Mouse (Mus musculus): ENCODE results near the gene Kcnd3. TPM values are rescaled to one million over a fixed set of nuclear protein-coding genes. Genes with fewer than 3 reads are reported as not detected.

Kcnd3 gene
- total RNA-seq, 4 experiments from 2014 or later: 10.1 to 14.5 (median 12.3) TPM

DNA sequence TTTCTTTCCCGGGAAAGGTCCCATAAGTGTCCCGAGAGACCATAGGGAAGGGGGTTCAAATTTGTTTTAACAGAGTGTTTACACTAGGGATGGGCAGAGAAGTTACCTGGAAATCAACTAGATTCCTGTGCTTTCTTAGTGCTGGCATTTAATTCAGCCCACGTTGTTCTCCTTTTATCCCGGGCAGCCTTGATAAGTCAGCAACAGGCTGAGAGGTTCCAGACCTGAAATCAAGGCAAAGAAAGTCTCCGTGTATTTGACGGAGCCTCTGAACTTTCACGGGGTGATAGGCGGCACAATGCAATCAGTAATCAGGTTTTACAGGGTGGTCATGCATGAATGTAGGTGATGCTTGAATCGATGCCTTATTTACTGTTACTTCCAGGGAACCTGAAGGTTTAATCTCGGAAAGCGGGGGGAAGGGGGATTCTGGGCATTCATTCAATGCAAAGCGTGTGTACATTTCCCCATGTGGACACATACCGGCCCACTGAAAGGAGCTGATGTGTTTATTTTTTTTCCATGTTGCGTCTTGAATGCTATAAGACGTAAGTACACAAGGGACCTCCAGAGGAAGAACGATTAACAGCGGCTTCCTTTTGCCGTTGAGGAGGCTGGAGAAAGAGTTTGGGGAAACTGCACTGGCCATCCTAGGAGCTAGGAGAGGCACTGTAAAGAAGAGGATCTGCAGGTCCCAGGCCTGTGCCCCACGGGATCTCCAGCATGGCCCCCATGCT is 1.3 kb downstream of the Kcnd3 start:
- no peak for DNase-seq (ENCODE audit: low spot score)

DNA sequence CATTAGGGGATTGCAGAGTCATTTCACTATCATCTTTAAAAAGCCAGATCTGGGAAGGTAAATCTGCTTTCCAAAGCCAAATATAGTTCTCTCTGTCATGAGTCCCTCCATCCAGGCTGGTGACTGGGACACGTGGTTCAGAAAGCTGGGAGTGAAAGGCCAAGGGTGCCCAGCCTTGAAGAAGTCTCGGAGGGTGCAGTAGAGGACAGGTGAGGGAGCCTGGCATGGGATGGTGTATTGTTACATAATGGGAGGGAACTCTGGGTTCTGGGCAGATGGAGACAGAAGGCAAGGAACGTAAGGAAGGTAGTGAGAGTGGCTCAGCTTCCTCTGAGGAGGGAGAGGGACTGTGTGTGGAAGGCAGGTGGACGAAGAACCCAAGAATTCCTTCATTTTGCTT is 5.5 kb downstream of the Kcnd3 start:
- no peak for DNase-seq (ENCODE audit: low spot score)

DNA sequence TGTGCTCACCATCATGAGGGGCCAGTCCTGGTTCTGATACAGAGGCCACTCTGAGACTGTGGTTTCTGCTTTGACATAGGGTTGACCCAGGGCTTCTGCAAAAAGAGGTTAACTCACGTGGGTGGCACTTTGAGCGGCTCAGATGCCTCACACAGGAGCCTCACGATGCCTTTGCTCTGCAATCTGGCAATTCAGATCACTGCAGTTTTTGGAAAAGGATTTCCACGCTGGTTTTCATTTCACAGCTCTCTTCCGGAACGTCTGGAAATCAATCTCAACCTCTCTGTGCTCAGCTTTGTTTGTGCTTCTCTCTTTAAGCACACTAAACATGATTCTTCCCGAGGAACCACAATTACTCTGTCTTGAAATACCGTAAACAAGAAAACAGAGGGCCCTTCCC is 14.4 kb downstream of the Kcnd3 start:
- no peak for DNase-seq (ENCODE audit: low spot score)

DNA sequence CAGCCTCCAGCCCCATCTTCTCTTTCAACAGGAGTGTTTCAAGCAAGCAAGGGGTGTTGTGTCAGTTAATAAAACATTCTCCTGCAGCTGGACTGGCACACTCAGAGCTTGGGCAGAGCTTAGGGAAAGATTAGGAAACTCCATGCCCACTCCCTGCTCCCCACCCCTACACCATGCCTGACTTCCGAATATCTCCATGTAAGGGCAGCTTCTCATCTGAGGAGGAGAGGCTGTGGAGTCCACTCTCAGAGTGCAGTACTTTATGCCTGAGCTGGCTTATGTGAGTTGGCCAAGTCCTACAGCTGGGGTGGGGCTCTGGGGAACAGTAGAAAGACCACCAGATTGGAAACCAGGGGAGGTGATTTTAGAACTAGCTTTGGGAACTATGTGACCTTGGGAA is 20.4 kb downstream of the Kcnd3 start:
- no peak for DNase-seq (ENCODE audit: low spot score)

DNA sequence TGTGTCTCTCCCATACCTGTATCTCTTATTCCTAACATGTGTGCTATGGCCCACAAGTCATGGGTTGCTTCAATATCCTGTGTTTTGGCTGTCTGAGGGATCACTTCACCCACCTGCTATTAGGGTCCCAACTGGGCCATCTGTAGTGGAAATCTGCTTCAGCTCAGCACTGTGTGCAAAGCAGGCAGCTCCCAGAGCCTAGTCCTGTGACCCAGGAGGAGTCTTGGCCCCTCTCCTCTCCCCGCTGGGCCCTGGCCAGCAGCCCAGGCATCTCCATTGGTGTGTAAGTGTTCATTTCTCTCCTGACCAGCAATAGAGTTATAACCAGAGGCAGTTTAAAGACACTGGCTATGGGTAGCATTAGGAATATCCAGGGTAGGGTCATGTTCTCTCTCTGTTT is 24.3 kb downstream of the Kcnd3 start:
- no peak for DNase-seq (ENCODE audit: low spot score)

DNA sequence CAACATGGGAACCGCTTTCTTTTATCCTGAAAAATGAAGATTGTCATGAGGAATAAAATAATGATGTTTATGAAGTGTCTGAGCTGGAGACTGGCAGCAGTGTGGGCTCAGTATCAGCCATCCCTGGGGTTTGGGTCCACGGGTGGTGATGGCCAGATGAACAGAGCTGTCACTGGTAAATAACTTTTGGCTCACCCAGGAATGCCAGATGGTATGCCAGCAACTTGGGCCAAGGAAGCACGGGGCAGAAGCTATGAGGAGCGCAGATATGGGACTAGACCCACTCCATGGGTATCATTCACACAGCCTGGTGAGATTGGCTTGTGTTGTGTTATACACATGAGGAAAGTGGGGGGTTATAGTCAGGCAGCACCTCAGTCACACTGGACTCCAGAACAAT is 26.7 kb downstream of the Kcnd3 start:
- no peak for DNase-seq (ENCODE audit: low spot score)

DNA sequence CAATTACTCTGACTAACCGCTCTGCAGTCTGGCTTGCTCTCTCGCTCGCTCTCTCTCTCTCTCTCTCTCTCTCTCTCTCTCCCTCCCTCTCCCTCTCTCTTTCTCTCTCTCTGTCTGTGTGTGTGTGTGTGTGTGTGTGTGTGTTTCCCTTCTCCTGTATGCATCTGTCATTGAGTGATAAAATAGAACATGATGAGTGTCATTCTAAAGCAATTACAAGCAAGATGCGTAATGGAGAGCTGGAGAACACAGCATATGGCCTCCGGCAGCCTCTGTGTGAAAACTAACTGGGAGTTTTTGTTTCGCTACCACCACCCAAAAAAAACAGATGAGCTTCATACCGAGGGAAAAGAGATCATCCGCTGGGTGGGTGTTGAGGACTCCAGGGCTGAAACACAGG is 29.3 kb downstream of the Kcnd3 start:
- no peak for DNase-seq (ENCODE audit: low spot score)

DNA sequence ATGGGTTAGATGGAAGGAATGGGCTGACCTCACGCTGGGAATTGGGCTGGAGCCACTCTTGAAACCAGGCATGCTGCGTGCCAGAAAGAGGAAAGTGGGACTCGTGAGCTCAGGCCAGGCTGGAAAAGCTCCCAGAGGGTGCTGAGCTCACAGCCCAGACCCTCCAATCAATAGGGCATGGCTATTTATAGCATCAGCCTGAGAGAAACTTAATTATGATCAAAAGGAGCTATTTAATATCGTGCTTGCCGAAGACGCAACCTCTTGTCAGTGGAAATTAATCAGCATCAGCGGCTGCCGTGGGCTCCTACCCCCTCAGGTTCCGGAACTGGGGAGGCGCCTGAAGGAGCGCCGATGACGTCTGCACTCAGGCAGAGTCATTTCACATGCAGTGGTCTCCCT is 31.5 kb downstream of the Kcnd3 start:
- DNase-seq (ENCODE audit: low spot score): no peak

DNA sequence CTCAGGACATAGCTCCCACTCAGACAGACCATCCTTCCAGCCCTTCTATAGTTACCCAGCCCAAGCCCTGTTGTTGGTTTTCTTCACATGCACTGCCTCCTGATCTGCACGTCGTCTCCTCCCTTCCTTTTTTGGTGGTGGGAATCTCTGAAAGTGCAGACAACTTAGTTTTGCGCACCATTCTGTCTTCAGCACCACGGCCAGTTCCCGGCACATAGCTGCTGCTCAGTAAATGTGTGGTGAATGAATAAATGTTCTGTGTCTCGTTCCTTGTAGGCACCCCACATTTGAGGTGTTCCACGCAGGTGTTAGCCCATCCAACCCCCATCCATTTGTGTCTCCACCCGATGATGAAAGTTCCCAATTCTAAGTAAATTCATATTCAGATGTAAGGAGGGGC is 35.0 kb downstream of the Kcnd3 start:
- DNase-seq (ENCODE audit: low spot score): no peak

DNA sequence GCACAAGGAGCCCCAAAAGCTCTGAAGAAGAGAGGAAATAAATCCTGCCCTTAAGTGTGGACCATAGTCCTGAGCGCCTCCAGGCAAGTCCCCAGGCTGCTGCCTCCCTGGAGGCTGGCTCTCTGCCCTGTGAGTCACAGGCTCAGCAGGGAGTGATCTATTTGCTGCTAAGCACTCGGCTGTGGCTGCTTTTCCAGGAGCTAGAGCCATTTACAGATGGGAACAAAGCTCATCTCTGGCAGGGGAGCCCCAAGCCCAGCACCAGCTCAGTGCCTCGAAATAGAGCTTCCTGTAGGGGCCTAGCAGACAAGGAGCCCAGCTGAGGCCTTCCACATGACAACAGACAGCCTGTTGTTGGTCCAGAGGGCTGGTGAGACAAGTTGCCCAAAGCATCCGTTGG is 37.5 kb downstream of the Kcnd3 start:
- DNase-seq (ENCODE audit: low spot score): peak; percentile 57

DNA sequence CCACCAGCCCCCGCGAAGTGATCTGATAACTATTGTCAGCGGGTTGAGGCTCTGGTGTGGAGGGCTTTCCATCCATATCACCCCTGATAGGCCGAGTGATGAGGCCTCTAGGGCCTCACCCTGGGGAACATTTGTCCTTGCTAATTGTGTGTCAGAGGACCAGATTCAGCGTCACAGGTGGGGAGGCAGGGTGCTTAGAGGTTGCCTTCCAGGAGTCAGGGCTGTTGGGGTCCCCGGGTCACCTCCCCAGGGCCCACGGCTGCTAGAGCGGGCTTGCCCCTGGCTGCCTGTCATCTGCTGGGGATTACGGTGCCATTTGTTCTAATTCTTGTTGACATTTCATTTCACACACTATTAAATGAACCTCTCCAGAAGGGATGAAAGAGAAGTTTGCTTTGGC is 42.8 kb downstream of the Kcnd3 start:
- DNase-seq (ENCODE audit: low spot score): no peak

DNA sequence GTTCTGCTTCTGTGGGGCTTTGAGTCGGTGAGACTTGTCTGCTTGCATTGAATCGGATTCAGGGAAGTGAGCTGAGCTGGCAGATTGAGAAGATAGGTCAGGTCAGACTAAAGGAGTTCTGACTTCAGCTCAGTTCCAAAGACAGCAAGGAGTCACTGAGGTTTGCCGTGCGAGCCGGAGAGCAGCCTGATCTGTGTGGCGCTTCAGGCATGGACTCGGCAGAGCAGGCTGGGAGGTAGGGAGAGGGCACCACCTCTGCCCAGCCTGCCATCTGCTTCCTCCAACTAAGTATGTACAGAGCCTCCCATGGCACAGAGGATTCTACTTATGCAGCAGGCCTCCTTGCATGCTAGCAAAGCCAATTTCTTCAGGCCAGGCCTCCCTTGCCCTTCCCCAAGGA is 44.1 kb downstream of the Kcnd3 start:
- no peak for DNase-seq (ENCODE audit: low spot score)

DNA sequence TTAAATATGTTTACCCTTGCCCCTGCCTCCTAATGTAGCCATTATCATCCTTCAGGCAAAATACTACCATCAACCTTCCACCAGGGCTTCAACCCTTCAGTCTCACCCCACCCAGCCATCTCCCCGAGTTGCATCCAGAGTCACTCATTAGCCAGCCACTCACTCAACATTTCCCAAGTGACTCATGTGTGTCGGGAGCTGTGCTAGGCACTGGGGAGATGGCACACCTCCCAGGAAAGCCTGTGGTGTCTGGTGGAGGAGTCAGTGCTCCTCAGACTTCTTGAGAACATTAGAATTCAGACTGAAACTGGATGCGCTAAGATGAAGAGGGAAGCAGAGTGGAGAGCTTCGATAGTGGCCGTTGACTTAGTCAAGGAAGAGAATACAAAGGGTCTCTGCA is 44.8 kb downstream of the Kcnd3 start:
- no peak for DNase-seq (ENCODE audit: low spot score)

DNA sequence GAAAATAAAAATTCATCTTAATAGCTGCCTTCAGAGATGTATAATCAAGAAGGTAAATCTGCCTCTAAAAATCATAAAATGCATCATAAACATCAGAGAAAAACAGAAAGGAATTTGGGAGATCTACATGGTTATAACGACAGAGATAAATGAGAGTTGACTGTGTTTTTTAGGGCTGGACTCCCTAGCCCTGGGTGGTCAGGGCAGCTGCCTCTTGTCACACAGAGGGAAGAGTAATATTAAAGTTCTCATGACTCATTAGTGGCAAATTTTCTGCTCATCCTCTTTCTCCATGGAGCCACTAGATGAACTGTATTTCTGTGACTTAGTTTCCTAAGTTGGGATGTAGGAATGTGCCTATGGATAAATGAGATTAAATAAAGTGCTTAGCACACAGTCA is 48.9 kb downstream of the Kcnd3 start:
- no peak for DNase-seq (ENCODE audit: low spot score)

DNA sequence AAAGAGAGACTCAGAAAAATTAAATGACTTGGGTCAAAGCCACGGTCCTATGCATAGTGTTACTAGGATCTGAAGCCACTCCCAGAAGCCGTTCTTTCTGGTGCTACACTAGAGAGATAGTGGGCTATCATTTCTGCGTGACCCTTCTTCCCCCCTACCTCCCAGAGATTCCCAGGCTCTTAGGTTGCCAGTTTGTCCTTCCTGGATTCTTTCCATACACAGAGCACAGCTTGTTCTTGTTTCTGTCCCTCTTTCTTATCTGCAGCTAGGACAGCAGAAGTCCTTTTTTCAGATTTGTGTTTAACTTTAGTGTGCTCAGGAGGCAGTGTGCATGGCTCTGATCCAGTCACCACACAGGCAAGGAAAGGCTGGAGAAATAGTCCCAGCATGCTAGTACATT is 52.1 kb downstream of the Kcnd3 start:
- DNase-seq (ENCODE audit: low spot score): peak; percentile 30

DNA sequence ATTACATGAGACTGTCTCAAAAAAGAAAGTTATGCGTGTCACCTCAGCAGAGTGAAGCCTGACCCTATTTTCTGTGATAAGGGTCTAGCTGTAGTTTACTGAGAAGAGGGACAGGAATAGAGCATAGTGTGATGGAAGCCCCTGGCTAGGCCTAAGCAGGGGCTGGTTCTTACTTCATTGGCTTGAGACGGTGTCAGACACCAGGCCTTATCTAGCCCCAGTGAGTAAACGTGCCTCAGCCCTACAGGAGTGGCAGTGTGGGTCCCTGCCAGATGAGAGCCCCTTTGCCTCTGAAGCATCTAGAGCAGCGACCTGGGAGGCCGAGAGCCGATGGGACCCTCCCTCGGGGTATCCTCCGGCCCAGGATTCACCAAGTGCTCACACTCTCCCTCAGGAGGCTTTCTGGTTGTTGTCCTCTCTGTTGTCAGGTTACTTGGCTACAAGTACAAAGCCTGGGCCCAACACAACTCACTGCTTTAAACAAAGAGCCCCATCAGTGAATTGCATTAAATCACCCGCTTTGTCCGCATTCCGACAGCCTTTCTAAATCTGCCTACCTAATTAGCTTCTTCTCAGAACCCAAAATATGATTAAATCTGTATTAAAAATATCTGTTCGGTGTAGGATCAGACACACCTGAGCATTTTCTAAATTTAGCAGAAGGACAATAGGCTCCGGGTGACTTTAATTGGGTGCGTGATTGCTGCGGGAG is 53.2 kb downstream of the Kcnd3 start:
- DNase-seq (ENCODE audit: low spot score): no peak

DNA sequence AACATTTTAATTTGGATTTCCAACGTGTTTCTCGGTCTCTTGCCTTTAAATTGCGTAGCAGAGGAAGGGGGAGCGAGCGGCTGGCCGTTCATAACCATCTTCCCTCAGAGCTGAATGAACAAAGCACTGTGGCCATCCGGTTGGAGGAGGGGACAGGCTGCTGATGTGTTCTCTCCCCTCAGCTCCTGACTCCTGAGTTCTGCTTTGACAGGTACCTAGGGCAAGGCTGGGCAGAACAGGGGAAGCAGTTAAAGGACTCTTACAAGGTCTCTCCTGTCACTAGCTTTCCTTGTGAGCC is 53.7 kb downstream of the Kcnd3 start:
- no peak for DNase-seq (ENCODE audit: low spot score)

DNA sequence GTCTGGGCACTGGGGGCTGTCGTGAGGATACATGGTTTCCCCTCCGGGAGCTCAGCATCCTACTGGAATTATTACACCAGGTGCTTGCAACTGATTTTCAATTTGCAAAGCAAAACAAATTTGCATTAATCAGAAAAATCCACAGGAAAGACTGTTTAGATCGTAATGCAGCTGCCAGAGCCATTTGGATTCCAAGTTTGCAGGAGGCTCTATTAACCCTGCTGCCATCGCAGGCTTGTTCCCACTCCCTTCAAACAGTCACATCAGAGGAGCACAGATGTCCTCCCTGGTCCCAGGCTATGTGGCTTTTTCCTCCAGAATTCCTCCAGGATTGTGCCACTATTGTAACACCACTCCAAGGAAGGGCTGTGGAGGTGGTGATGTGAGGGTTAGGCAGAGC is 54.5 kb downstream of the Kcnd3 start:
- no peak for DNase-seq (ENCODE audit: low spot score)

DNA sequence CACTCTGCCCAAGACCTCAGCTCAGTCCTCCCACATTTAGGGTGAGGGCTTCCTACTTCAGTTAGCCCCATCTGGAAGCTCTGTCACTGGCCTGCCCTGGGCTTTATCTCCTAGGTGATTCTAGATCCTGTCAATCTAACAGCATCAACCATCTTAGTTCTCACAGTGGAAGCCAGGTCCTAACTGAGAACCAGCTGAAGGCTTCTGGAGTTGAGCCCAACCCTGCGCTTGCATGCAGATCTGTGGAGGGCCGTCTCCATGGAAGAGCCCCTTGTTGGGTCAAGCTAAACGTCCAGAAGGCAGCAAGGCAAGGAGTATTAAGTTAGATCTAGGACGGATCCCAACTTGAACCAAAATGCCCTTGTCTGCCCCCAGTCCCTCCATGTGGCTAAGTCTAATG is 57.2 kb downstream of the Kcnd3 start:
- no peak for DNase-seq (ENCODE audit: low spot score)

DNA sequence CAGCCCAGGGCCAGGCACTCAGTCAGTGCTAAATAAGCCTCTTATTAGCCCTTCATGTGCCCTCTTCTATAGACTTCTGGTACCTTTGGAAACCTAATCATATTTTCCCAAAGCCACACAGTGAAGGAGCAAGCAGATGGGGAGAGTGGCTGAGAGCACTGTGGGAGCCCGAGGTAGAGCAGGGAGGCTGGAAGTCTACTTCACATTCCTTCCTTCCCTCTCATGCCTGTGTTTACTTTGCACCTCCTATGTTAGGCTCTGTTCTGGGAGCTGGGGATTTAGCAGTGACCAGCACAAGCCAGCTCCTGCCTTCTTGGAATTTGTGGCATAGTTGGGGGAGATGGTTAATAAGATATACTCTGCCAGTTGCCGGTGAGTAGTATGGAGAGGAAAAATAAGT is 59.7 kb downstream of the Kcnd3 start:
- no peak for DNase-seq (ENCODE audit: low spot score)

DNA sequence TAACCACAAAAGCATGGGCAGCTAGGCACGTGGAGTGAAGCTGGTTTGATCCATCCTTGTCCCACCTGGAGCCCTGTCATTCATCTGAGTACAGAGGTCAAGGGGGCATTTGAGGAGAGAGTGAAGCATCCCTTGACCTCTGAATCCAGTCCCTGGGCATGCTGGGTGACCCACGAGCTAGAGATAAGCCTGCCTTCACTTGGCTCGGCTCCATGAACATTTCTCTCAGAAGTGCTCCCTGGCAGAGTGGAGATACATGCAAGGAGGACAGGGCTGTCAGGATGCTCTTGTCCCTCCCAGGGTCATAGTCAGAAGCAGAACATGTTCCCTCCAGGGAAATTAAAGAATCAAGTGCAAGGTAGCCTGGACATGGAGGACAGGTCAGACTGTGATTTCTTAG is 62.1 kb downstream of the Kcnd3 start:
- DNase-seq (ENCODE audit: low spot score): peak; percentile 19

DNA sequence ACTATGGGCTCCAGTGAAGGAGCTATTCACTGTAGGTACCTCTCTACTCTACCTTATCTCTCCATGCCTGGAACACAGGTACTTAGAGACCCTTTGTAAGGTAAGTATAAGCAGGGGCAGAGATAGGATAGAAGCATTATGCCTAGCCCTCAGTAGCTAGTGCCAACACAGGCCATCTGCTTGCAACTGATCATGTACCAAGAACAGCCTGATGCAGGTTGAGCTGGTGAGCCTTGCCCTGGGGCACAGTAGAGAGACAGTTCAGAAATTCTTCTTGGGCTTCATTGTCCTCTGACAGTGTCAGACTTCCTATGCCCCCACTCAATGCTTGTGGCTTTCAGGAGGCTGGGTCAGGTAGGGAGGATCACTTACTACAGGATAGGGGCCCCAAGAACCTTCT is 62.9 kb downstream of the Kcnd3 start:
- no peak for DNase-seq (ENCODE audit: low spot score)

DNA sequence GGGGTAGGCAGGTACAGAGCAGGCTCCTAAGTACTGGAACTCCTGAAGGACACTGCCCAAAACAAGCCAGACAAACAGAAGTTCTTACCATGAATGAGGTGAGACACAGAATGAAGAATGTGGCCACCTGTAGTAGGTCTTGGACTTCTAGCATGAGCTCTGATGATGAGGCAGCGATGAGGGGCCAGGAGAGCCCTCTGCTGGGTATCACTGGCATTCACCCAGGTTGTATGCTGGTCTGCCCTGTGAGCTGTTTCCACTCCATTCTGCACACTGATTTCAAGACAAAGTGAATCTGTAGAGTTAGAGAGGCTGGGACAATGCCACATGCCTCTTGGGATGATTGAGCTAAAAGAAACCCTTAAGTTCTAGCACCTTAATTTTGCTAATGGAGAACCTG is 63.5 kb downstream of the Kcnd3 start:
- no peak for DNase-seq (ENCODE audit: low spot score)

DNA sequence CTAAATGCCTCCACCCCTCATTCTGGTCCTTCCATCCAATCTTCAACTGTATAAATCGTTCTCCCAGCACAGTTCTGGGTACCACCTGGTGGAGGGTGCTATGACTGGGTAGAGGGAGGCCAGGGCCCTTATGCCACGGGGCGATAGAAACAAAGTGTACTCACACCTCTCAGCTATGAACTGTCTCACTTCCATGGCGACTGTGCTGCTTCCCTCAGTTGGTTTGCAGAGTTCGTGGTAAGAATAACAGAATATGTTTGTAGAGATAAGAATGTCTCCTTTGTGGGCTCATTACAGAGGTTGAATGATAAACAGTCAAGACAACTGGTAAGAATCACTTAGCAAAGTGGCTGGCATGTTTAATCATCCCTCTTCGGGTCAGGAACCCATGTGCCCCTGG is 68.3 kb downstream of the Kcnd3 start:
- DNase-seq (ENCODE audit: low spot score): no peak

Data from heart, adult 8-10 months (tissue).